Mouse (Mus musculus) cerebellum, adult 2 months (tissue): ENCODE measurements around the gene Guf1.

Source experiments
- CTCF ChIP-seq: fragments of 200-500 bp; IDR thresholded peaks from 2 replicates; pipeline ENCODE4 v1.5.1; 2011; ENCODE audit warnings: low read depth, mild to moderate bottlenecking, control low read depth, low read length, moderate library complexity, borderline replicate concordance; ENCODE audit not compliant: insufficient read depth
- POLR2A ChIP-seq: fragments of 200-500 bp; IDR thresholded peaks from 2 replicates; pipeline ENCODE4 v1.6.1; 2011; ENCODE audit warnings: low read length, control low read depth, borderline replicate concordance; ENCODE audit not compliant: insufficient read depth

DNA sequence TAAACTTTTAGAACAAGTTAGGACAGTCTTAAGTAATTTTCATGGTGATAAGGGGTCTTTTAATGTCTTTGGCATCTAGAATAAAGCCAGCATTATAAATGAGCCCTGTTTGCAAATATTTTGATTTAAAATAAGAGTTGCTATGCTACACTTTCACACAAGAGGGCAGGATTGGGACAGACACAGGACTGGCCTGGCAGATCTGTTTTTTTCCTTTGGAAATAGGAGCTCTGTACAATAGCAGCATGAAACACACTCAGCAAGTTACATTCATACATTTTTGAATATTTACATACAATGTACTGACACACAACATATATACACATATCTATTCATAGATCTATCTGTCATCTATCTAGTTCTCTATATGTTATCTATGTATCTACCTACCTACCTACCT, 44.3 kb downstream of the Guf1 start:
- no peak; the same call in 1 of the 2 replicates for TF ChIP-seq CTCF
- no peak for TF ChIP-seq POLR2A
